Mouse (Mus musculus): ENCODE data around the gene Zfp2. TPM values are rescaled to one million over a fixed set of nuclear protein-coding genes. Genes with fewer than 3 reads are reported as not detected.

Gene Zfp2
- polyA plus RNA-seq, 1 experiment: 0.32 TPM

DNA sequence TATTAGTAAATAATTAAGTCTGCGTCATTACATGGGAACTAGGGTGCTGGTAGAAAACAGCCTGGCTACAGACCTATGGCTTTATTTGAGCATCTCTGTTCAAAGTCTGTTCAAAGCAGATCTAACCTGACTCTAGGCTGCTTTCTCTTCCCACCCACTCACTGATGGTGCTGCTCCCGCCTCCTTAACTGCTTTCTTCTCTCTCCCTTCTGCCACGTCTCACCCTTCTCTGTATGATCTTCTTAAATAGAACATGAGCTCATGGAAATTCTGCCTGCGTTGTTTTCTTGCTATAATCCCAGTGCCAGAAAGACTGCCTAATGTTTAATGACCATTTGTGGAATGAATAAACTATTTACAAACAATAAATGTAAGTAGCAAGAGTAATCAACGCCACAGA, 7.8 kb downstream of the Zfp2 start:
- no peaks in the 10 kb centered on the region for H3K36me3 ChIP-seq (ENCODE audit: control insufficient read depth, insufficient read depth, low read length)
- no peak overlapping the region for H3K4me3 ChIP-seq (ENCODE audit: control insufficient read depth, low read depth, low read length)
- H3K27me3 ChIP-seq (ENCODE audit: control insufficient read depth, insufficient read depth, low read length): no peaks in the 10 kb centered on the region
- TF ChIP-seq CTCF (IDR thresholded peaks at IDR 0.05; ENCODE audit: control insufficient read depth, insufficient read depth, insufficient replicate concordance, low read depth, low read length) (no peak), POLR2A (IDR thresholded peaks at IDR 0.05; ENCODE audit: control insufficient read depth, low read depth, low read length) (no peak)
- no peaks in the 10 kb centered on the region for H3K4me1 ChIP-seq (ENCODE audit: control insufficient read depth, insufficient read depth, low read length)
- no peak overlapping the region for H3K27ac ChIP-seq (ENCODE audit: control insufficient read depth, insufficient read depth, low read depth, low read length)

DNA sequence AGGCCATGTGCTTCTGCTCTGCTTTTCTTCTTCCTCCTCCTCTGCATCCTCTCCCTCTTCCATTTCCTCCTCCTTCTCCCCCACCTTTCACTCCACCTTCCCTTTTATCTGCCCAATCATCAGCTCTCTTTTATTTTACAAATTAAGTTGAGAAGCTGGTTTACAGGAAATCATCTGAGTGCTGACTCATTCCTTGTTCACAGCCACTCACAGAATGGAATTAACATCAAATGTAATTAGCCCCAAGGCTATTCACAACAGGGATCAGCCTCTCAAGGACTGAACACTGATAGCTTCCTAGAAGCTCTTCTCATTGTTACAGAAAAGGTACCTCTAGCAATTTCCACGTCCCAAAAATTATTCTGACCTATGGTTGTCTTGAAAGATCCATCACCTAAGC, 18.6 kb downstream of the Zfp2 start:
- no peak overlapping the region for H3K27ac ChIP-seq (ENCODE audit: control insufficient read depth, insufficient read depth, low read depth, low read length)
- H3K36me3 ChIP-seq (ENCODE audit: control insufficient read depth, insufficient read depth, low read length): no peaks in the 10 kb centered on the region
- TF ChIP-seq CTCF (IDR thresholded peaks at IDR 0.05; ENCODE audit: control insufficient read depth, insufficient read depth, insufficient replicate concordance, low read depth, low read length): no peak
- TF ChIP-seq POLR2A (IDR thresholded peaks at IDR 0.05; ENCODE audit: control insufficient read depth, low read depth, low read length): no peak
- H3K27me3 ChIP-seq (ENCODE audit: control insufficient read depth, insufficient read depth, low read length): no peaks in the 10 kb centered on the region
- H3K4me3 ChIP-seq (ENCODE audit: control insufficient read depth, low read depth, low read length): no peak overlapping the region
- no peaks in the 10 kb centered on the region for H3K4me1 ChIP-seq (ENCODE audit: control insufficient read depth, insufficient read depth, low read length)

DNA sequence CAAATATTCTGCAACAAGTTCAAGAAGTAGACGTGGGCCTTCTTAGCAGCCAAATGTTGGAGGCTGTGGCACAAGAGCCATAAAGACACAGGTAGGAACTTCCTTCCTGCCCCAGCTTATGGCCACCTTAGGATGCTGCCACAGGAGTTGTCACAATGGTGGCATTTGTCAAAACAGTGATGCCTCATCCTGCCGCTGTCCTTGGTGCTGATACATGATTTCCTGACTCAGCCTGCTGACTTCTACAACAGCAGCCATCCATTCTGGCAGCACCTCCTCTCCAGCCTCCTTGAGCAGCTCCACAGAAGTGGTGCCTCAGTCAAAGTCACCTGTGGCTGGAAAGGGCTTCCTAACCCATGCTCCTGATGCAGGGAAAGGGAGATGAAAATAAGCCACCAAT, 23.5 kb downstream of the Zfp2 start:
- H3K36me3 ChIP-seq (ENCODE audit: control insufficient read depth, insufficient read depth, low read length): no peaks in the 10 kb centered on the region
- H3K27me3 ChIP-seq (ENCODE audit: control insufficient read depth, insufficient read depth, low read length): no peaks in the 10 kb centered on the region
- H3K4me3 ChIP-seq (ENCODE audit: control insufficient read depth, low read depth, low read length): no peak overlapping the region
- H3K4me1 ChIP-seq (ENCODE audit: control insufficient read depth, insufficient read depth, low read length): peaks cover 3% of the 10 kb centered on the region
- TF ChIP-seq POLR2A (IDR thresholded peaks at IDR 0.05; ENCODE audit: control insufficient read depth, low read depth, low read length) (no peak), CTCF (IDR thresholded peaks at IDR 0.05; ENCODE audit: control insufficient read depth, insufficient read depth, insufficient replicate concordance, low read depth, low read length) (no peak)
- no peak overlapping the region for H3K27ac ChIP-seq (ENCODE audit: control insufficient read depth, insufficient read depth, low read depth, low read length)

DNA sequence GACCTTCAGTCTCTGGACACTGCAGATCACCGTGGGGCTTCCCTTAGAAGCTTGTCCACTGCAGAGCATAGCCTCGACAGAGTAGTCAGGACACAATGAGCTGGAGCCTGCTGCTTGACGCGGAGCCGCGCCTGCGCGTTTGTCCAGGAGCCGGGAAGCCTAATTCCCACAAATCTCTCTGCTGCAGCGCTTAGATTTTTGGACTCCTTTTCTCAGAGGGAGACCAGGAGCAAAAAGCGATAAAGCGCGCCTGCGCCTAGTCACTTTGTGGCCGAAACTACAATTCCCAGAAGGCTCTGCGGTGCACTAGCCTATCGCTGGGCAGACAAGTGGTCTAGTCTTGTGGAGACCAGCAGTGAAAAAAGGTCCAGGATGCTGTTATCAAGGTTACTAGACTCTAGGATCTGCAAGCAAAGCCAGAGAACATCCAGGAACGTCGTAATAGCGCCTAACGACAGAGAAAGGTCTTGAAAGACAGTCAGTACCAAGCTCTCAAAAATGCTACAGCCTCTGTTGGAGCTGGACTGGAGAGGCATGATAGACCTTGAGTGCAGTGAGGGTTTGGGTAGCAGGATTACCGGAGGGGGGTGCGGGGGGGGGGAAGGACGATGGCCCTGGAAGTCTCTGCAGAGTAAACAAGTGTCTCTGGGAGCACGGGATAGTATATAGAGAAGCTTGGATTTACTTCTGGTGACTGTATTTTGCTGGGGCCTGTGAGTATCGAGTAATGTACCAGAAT, 28.4 kb downstream of the Zfp2 start, which contains the start of gene Zfp454:
Gene Zfp454 (minus strand): TSS at position 262 of the 739 bp plus-strand sequence.
- H3K27ac ChIP-seq (ENCODE audit: control insufficient read depth, insufficient read depth, low read depth, low read length): no peak within 1 kb of the TSS
- peak within 1 kb of the TSS; percentile 23 for H3K4me3 ChIP-seq (ENCODE audit: control insufficient read depth, low read depth, low read length)
- H3K27me3 ChIP-seq (ENCODE audit: control insufficient read depth, insufficient read depth, low read length): no peaks in the 10 kb centered on the region
- TF ChIP-seq POLR2A (IDR thresholded peaks at IDR 0.05; ENCODE audit: control insufficient read depth, low read depth, low read length): no peak
- TF ChIP-seq CTCF (IDR thresholded peaks at IDR 0.05; ENCODE audit: control insufficient read depth, insufficient read depth, insufficient replicate concordance, low read depth, low read length): no peak
- H3K36me3 ChIP-seq (ENCODE audit: control insufficient read depth, insufficient read depth, low read length): no peaks in the 10 kb centered on the region
- H3K4me1 ChIP-seq (ENCODE audit: control insufficient read depth, insufficient read depth, low read length): peaks cover 6% of the 10 kb centered on the region

DNA sequence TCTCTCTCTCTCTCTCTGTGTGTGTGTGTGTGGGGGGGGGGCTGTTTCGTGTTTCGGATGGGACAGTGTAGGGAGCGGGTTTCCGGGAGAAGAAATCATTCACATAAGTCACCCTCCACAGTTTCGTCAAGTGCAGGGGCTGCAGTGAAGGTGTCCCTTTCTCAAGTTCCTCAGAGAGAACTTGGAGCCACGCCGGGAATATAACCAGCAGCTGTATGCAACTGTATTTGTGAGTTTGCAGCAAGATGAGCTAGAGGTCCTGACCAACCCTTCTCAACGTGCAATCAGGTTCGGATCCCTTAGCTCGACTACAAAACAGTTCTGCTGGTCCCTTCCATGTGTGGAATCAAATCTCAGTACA, 29.1 kb downstream of the Zfp2 start:
- H3K27ac ChIP-seq (ENCODE audit: control insufficient read depth, insufficient read depth, low read depth, low read length): no peak overlapping the region
- peak overlapping the region; percentile 23 for H3K4me3 ChIP-seq (ENCODE audit: control insufficient read depth, low read depth, low read length)
- H3K4me1 ChIP-seq (ENCODE audit: control insufficient read depth, insufficient read depth, low read length): peaks cover 6% of the 10 kb centered on the region
- TF ChIP-seq CTCF (IDR thresholded peaks at IDR 0.05; ENCODE audit: control insufficient read depth, insufficient read depth, insufficient replicate concordance, low read depth, low read length) (no peak), POLR2A (IDR thresholded peaks at IDR 0.05; ENCODE audit: control insufficient read depth, low read depth, low read length) (no peak)
- no peaks in the 10 kb centered on the region for H3K36me3 ChIP-seq (ENCODE audit: control insufficient read depth, insufficient read depth, low read length)
- no peaks in the 10 kb centered on the region for H3K27me3 ChIP-seq (ENCODE audit: control insufficient read depth, insufficient read depth, low read length)

DNA sequence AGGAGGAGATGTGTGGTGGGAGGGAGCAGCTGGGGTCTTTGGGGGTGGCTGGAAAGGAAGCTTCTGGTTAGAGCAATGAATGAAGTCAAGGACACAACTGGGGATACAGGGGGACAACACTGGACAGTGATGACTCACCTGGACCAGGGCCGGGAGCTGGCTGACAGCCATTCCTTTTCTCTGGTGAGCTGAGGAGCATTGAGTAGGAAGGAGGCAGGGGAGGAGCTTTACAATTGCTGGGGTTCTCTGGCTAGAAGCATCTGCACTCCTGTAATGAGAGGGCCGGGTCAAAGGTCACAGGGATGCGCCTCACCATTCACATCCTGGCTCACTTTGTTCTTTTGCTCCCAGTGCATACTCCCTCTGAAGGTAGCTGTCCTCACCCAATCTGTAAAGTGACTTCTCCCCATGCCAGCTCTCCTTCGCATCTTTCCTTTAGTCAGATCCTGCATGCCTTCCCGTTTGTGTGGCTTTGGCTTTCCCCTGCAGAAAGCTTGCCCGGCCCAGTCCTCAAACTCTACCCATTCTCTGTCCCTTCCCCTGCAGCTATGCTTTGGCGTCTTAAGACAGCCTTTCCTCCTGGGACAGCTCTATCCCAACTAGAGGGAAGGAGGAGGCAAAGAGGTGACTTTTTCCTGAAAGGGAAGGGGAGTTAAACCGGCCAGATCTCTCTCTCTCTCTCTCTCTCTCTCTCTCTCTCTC, 29.6 kb downstream of the Zfp2 start:
- Histone ChIP-seq H3K27me3 (ENCODE audit: control insufficient read depth, insufficient read depth, low read length) (no peaks in the 10 kb centered on the region), H3K36me3 (ENCODE audit: control insufficient read depth, insufficient read depth, low read length) (no peaks in the 10 kb centered on the region), H3K4me3 (ENCODE audit: control insufficient read depth, low read depth, low read length) (no peak overlapping the region), H3K4me1 (ENCODE audit: control insufficient read depth, insufficient read depth, low read length) (peaks cover 6% of the 10 kb centered on the region), H3K27ac (ENCODE audit: control insufficient read depth, insufficient read depth, low read depth, low read length) (no peak overlapping the region)
- TF ChIP-seq POLR2A (IDR thresholded peaks at IDR 0.05; ENCODE audit: control insufficient read depth, low read depth, low read length) (no peak), CTCF (IDR thresholded peaks at IDR 0.05; ENCODE audit: control insufficient read depth, insufficient read depth, insufficient replicate concordance, low read depth, low read length) (no peak)

DNA sequence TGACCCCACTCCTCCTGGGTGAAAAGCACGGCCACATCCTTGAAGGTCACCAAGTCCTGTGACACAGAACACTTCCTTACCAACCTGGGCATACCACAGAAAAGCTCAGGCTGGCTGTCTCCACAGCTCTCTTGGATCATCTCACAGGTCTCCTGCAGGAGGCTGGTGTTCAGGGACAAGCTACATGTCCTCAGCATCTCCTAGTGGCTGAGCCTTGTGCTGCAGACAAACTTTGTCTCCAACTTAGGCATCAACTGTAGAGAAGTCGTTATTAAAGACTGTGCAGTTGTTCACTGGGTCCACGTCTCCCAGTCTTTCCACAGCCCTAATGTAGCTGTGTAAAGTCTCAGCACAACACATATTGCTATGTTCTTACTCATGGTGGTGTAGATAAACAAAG, 32.2 kb downstream of the Zfp2 start:
- H3K36me3 ChIP-seq (ENCODE audit: control insufficient read depth, insufficient read depth, low read length): no peaks in the 10 kb centered on the region
- H3K27ac ChIP-seq (ENCODE audit: control insufficient read depth, insufficient read depth, low read depth, low read length): no peak overlapping the region
- peaks cover 6% of the 10 kb centered on the region for H3K4me1 ChIP-seq (ENCODE audit: control insufficient read depth, insufficient read depth, low read length)
- TF ChIP-seq CTCF (IDR thresholded peaks at IDR 0.05; ENCODE audit: control insufficient read depth, insufficient read depth, insufficient replicate concordance, low read depth, low read length) (no peak), POLR2A (IDR thresholded peaks at IDR 0.05; ENCODE audit: control insufficient read depth, low read depth, low read length) (no peak)
- H3K4me3 ChIP-seq (ENCODE audit: control insufficient read depth, low read depth, low read length): no peak overlapping the region
- H3K27me3 ChIP-seq (ENCODE audit: control insufficient read depth, insufficient read depth, low read length): no peaks in the 10 kb centered on the region

Measured in testis, adult 2 months (tissue).